Mouse (Mus musculus): ENCODE measurements around the gene Nt5dc1. TPM values are rescaled to one million over a fixed set of nuclear protein-coding genes. Genes with fewer than 3 reads are reported as not detected.
"Not testable (repeated sequence)": the region's sequence is repeated elsewhere in the genome, so short reads cannot be mapped to it uniquely, and the experiment has no call there.

Nt5dc1 gene
- polyA plus RNA-seq (2012; rRNA removed) = 7.5 and 8.5 TPM in 2 replicates

DNA sequence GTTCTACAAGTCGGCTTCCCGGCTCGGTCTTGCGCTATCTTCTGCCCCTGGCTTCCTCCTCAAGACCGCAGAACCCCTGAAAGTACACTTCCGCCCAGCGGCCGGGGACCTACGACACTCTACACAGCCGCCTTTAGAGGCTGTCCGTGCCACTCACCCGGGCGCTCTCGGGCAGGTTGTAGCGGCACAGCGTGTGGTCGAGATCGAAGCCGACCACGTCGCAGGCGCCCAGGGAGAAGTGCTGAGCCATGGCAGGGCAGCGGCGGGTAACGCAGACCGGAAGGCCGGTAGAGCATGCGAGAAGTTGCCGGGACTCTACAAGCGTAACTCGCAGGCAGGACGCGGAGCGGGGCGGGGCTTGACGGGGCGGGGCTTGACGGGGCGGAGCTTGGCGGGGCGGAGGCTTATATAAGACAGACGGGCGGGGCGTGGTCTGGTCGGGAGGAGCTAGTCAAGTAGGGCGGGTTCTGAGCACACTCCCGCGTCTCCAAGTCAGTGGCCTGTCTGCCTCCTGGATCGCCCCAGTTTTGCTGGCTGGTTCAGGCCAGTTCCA lies at the start of gene Nt5dc1:
Gene Nt5dc1, minus strand, starts transcription at position 349 of the 553 bp plus-strand sequence.
- peak; percentile 33 for DNase-seq (ENCODE audit: low read depth)

DNA sequence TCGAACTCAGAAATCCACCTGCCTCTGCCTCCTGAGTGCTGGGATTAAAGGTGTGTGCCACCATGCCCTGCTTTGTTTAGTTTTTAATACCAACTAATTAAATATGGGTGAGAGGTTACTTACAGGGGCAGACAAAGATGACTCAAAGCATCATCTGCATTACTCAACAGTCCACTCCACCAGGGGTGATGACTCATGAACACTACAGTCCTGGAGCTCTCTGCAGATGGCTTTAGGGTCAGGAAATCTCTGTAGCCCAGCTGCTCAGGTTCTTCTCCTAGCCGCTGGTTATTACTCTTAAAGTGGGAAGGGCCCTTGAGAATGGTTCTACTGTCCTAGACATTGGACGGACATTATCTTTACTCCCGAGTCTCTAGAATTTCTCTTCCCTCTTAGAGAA lies 46.0 kb upstream of the Nt5dc1 start:
- DNase-seq (ENCODE audit: low read depth) = no peak

DNA sequence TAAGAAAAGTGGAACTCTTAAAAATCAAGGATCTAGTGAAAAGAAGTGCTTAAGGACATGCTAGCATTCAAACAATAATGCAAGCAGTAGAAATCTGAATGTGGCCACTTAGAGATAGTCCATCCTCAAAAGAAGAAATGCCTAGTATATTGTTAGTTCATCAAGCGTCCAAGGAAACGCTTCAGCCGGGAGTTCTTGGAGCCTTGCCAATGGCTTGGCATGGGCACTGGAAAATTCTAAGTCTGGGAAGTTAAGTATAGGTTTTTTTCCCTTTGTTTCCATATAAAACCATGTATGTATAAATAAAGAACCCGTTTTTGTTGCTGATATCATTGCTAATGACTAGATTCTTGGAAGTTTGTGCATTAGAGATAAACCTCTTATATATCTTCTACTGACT lies 43.1 kb upstream of the Nt5dc1 start:
- DNase-seq (ENCODE audit: low read depth) = no peak

DNA sequence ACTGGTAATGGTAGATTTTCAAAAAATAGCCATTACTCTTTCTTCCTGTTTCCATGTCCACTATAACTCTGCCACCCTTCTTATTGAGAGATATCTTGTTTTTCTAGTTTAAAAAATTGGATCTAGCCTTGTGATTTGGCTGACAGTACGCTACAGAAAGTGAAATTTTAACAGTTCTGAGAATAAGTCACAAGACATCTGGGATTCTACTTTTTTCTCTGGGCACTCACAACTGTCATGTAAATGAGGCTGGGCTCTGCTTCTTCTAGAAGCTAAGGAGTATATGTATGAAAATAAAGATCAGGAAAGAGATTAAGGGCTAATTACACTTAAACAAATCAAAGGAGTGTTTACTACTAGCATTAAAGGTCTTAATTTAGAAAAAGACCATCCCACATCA lies 31.1 kb upstream of the Nt5dc1 start:
- DNase-seq (ENCODE audit: low read depth) = no peak

DNA sequence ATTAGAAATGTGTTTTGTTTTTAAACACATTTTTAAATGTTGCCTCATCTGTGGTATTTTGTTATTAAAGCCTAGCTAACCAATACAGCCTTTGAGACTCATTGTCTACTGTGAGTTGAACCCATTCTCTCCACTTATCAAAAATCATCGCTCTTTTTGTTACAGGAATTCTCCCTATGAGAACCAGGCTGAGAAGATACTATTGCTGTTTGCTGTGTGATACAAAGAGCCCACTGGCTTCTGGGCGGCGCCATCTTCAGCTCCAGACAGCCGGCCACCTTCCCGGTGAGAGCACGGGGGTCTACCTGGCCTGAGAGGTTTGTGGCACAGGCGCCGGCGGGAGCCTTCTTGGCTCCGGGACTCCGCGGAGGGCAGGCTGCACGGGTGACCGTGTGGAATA lies 15.8 kb upstream of the Nt5dc1 start:
- DNase-seq (ENCODE audit: low read depth) = not testable (repeated sequence)

DNA sequence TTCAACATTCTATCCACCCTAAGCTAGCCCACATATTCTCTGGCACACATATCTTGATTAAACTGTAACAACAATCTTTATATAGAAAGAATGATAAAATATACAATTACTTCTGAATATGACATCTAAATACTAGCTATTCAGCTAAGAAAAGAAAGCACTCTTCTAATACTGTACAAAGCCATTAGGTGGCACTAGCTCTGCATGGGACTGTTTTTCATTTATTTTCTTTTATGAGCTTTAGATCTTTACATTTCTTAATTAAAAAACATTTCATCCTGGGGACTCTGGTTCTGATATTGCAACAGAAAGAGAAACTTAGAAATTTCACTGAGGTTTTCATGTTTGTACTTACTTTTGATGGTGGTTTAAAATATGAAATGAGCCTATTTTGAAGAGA lies 13.4 kb upstream of the Nt5dc1 start:
- no peak for DNase-seq (ENCODE audit: low read depth)

DNA sequence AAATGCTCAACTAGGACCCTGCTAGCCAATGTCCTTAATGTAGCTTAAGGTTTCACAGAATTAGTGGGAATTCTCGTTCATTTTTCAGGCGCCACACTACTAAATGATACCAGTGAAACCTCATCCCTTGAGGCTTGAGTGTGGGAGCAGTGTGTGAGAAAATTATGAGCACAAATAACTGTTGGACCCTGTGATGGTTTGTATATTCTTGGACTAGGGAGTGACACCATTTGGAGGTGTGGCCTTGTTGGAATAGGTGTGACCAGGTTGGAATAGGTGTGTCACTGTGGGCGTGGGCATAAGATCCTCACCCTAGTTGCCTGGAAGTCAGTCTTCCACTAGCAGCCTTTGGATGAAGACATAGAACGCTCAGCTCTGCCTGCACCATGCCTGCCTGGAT lies 442 bp upstream of the Nt5dc1 start:
- not testable (repeated sequence) for DNase-seq (ENCODE audit: low read depth)

DNA sequence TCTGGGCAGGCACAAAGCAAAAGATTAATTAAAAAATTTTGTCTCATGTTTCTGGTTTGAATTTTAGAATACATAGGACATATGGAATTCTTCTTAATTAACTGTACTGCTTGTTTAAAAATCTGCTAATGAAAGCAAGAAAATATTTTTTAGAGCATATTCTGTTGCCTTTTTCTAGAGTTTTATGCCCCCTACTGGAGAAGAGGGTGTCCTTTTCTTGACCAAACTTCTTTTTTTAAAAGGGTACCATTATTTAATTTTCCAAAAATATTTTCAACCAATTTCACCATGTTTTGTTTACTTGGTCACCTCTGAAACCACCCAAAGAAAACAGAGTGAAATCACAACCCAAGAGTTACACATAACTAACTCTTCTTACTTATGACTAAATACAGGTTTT lies 19.1 kb downstream of the Nt5dc1 start:
- no peak for DNase-seq (ENCODE audit: low read depth)

DNA sequence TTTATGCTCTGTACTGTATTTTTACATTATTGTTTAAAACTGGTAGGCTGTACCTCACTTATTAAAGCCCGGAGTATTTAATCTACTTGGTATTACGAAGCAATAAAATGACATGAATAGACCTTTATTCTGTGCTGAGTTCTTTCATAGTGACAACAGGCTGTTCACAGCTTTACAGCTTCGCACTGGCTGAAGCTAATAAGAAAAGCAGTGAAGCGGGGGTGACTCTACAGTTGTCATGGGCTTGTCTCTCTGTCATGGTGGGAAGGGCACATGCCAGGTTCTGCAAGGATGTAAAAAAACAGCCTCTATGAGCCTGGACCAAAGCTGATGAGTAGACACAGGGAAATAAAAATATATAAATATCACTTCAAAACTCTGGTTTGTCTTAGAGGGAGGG lies 21.4 kb downstream of the Nt5dc1 start:
- no peak for DNase-seq (ENCODE audit: low read depth)

DNA sequence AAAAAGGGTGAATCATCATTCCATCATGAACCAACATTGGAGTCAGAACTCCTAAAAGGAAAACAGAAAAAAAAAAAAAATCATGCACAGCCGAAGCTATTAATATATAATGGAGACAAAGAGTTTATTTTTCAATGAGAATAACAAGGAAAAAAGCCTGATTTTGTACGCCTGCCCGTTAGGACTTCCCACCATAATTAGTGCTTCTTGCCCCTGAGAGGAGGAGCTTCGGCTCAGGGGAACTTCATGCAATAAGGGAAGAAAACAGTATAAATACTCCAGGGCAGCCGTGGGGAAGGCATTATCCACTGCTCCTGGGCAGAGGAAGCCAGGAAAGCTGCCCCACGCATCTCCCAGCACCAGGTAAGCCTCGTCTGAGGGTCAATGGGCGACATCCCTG lies 28.7 kb downstream of the Nt5dc1 start, which contains the start of gene Col10a1:
Gene Col10a1, plus strand, starts transcription at position 301 of the 400 bp plus-strand sequence.
- DNase-seq (ENCODE audit: low read depth) = no peak

DNA sequence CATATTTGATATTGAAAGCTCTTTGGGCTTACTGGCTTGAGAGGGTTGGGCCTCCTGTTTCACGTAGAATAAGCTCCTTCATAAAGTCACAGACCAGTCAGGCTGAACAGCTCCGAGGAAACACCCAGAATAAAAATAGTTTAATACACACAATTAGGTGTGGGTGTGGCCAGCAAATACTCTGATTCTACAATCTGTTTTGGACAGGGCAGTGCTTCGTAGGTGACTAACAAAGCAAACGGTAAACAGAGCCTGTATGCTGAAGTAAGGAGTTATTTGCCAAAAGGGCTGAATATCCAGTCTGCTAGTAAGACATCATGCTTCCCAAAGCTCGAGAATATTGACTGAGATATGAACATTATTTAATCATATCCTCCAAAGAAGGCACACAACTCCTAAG lies 32.7 kb downstream of the Nt5dc1 start:
- DNase-seq (ENCODE audit: low read depth) = no peak

DNA sequence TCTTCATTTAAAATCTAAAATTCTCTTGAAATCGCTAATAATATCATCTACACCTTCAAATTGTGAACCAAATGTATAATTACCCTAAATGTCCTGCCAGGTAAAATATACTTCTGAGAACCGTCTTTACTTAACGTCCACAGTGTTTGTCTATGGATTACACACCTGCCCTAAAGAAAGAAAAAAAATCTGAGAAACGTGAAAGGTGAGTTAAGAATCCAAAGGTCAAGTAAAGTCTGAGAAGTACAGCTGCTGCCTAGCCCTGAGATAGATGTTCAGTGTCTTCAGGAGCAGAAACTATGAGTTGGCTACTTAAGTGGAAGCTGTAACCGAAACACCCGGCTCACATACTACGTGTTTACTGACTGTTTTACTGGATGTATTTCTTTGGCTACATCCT lies 45.0 kb downstream of the Nt5dc1 start:
- no peak for DNase-seq (ENCODE audit: low read depth)

DNA sequence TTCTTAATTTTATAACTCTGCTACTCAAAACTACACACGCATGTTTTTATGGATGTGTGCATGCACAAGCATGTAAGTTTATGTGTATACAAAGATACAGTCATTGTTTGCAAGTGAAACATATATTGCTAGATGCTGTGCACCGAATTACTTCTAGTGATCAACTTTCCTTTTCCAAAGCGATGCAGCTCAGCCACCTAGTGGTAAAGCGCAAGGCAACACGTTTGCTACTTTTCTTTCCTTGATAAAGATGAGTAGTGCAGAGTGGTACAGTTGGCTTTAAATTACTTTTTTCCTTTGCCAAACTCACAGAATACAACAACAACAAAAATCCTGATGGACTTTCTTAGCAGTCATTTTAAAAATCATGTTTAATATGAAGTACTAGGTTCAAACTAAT lies 50.2 kb downstream of the Nt5dc1 start:
- DNase-seq (ENCODE audit: low read depth) = no peak

DNA sequence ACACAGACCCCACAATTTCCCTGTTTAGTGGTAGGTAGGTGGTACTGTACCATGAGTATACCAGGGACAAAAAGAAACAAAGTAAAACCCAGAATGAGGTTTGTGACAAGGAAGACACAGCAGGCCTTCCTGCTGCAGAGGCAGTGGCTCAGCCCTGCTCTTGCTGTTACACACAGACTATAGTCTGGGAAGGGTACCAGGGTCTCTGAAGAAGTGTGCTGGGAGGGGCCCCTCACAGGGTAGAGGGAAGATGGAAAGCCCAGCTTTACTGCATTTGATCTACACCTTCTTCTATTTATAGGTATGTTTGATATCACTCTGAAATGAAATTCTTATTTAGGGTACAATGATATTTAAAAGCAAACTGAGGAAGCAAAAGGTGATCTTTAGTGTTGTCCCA lies 54.6 kb downstream of the Nt5dc1 start:
- no peak for DNase-seq (ENCODE audit: low read depth)

DNA sequence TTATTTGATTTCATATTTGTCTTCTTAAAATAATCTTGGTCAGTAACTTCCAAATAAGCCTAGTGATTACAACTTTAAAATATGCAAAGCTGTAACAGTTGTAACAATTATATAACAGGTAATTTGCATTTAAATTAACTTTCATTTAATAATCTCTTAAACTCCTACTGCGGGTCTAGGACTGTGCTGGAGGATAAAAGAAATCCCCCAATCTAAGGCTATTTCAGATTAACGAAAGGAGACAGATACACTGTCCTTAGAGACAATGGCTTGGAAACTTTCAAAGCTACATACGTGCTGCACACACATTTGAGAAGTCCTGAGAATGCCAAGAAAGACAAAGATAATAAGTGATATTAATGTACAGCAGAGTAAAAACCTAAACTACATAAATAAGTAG lies 60.1 kb downstream of the Nt5dc1 start:
- DNase-seq (ENCODE audit: low read depth) = no peak

DNA sequence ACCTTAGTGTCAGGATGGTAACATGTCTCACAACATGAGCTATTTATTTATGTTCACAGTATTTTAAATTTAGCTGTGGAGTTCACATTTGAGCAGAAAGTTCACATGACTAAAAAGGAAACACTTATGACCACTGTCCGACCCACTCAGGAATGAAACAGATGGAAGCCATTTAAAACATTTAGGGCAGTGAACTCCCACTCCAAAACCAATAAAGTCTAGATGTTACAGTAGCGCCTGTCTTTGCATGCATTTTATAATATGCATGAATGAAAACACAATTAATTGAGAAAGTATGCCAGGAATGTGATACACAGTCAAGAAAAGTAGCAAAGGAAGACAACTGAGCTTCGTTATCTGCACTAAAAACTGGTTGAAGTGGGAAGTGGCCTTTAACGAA lies 66.2 kb downstream of the Nt5dc1 start:
- no peak for DNase-seq (ENCODE audit: low read depth)

DNA sequence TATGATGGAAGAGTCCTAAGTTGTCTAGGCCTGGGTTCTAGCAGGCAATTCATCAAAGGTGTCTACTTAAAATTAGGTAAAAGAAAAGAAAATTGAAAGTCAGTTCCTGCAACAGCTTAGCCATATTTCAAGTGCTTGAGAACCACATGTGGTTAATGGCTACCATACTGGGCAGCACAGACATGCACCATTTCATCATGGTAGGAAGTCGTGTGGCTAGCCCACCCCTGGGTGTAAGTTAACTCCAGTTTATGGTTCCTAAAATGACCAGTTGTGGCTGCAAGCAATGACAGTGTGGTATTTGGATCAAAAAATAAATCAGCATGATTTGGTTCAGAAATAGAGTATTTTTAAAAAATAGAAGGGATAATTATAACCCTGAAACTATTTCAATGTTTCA lies 76.5 kb downstream of the Nt5dc1 start:
- DNase-seq (ENCODE audit: low read depth) = no peak

DNA sequence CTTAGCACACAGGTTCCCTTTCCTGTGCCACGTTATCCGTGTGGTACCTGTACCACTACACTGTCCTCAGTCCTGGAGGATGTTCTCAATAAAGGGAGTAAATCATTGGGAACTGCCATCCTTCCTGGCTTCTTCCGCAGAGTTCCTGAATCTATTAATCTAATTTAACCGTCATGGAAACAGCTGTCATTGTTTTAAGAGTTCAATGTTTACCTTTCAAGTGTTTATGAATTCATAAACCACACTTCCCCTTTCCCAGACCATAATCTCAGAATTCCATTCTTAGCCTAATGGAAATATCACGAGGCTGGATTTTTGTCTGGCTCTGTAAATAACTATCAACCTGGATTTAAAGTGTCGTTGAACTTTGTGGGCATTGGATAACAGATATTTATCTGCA lies 77.3 kb downstream of the Nt5dc1 start:
- DNase-seq (ENCODE audit: low read depth) = no peak

DNA sequence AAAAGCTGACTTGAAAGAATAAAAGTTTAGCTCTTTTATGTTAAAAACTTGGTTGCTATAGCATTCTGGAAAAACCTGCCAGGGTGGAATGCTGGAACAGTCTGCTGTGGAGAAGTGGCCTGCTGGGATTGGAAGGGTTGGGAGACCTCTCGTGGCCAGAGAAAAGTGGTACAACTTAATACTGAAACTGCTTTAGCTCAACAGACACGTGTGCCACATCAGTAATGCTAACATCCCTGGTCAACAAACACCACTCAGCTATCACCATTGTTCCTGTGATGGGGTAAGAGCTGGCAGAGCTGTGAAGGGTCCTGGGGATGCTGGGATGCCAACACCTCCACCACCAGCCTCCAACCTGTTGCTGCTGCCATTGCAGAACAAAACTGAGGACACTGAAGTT lies 90.0 kb downstream of the Nt5dc1 start:
- no peak for DNase-seq (ENCODE audit: low read depth)

DNA sequence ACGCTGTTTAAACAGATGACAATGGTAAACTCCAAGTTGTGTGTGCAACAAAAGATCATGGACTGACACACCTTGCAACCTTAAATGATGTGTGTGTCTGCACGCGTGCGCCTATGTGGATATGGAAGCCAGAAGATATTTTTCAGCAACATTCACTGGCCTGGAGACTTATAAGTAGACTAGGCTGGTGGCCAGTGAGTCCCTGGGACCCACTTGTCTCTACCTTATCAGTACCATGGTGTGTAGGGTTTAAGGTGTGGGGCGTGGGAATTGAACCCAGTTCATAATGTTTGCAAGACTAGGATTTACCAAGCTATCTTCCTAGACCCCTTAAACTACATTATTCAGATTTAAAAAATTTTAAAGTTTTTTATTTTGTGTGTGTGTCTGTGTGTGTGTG lies 91.2 kb downstream of the Nt5dc1 start:
- no peak for DNase-seq (ENCODE audit: low read depth)

DNA sequence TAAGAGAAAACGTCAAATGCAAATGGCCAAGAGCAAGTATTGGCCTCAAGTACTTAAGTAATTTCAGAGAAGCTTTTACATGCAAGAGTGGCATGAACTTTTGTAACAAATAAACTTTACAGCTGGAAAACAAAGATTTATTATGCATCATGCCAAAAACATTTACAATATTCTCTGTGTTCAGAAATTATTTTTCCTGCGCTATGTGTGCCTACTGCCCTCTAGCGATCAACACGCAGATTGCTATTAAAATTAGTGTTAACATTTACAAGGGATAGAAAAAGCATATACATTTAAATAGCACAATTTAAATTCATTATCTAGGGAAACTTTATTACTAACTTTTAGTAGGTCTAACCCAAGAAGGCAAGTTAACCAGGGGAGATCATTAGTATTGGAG lies 91.7 kb downstream of the Nt5dc1 start:
- no peak for DNase-seq (ENCODE audit: low read depth)

DNA sequence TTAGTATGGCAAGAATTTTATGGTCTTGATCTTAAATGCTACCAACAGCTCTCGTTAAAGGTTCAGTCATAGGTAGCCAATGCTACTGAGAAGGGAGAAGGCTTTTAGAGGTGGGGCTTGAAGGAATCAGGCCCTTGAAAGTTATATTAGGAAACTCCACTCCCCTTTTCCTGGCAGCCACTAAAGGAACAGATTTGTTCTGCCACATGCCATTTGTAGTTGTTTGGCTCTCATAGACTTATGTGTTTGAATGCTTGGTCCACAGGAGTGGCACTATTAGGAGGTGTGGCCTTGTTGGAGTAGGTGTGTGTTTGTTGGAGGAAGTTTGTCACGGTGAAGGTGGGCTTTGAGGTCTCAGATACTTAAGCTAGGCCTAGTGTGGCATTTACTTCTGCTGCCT lies 97.5 kb downstream of the Nt5dc1 start:
- no peak for DNase-seq (ENCODE audit: low read depth)

DNA sequence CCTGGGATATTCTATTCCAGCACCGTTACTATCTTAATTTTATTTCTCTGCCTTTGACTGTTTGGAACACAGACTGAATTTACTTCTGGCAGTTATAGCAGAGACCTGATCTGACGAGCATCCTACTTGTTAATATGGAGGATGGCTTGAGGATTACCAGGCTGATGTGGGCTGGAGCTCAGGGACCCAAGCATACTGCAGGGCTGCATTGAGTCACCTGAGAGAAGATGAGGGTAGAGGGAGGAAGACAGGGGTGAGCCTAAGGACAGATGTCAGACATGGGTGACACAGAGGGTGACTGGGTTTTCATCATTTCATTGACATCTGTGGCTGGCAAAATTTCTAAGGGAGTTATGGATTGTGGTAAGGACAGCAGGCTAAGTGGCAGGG lies 101.1 kb downstream of the Nt5dc1 start:
- DNase-seq (ENCODE audit: low read depth) = no peak

DNA sequence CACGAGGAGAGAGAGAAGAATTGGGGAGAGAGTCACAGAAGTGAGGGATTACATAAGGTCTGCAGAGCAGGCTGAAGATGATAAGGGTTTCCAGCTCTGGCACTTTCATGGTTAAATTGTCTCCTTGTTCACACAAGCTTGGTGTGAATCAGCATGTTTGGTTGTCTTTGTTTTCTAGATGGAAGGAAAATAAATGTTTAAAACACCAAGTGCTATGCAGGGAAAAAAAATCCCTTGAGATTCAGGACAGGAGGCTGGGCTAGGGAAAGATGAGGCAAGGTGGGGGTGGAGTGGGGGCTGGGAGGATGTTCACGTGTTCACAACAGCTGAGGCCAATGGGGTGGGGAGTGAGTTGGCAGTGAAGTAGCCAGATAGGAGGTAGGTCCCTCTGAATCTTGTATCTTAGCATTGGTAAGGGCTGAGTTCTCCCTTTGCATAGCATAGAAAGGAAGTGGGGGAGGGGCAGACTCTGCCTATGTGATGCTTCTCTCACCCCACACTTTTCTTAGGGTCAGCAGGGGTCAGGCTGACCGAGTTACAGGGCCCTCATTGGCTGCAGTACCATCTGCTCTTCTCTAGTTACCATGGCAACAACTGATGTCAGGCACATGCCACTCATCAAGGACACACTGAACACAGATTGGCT lies 101.7 kb downstream of the Nt5dc1 start:
- no peak for DNase-seq (ENCODE audit: low read depth)

Data from gonadal fat pad, adult 2 months (tissue).